7 mouse cellular contexts compared by ENCODE assay signal in genomic region chr5:145116316-145116715, GRCm38 (mm10). TPM values are rescaled to one million over a fixed set of nuclear protein-coding genes. Genes with fewer than 3 reads are reported as not detected.
DNase-seq lines count a peak whose midpoint lies in the region; ATAC-seq lines count a peak whose summit lies in the region.

No protein-coding gene starts in this region.

- WGBS in kidney, embryonic 14.5 days, result 28% methylated on average over 4 of the region's 4 CpGs

- no peaks in the 10 kb centered on the region for H3K27me3 ChIP-seq in kidney, embryonic 14.5 days (ENCODE audit: control insufficient read depth, insufficient read depth, low read length)

- no peak overlapping the region; the same call in 1 of the 2 replicates for H3K4me2 ChIP-seq in kidney, embryonic 14.5 days (replicated peaks; ENCODE audit: low read depth, low read length)

- peak overlapping the region; percentile 82 for H3K27ac ChIP-seq in kidney, embryonic 14.5 days (ENCODE audit: low read depth, low read length)

- H3K9ac ChIP-seq in kidney, embryonic 14.5 days (ENCODE audit: low read depth, low read length), result 0 out of 2 replicates have a peak overlapping the region, but pooled peaks have one; percentile 18

- no peak overlapping the region for H3K4me3 ChIP-seq in kidney, embryonic 14.5 days (ENCODE audit: low read length)

- H3K36me3 ChIP-seq in kidney, embryonic 14.5 days (ENCODE audit: control insufficient read depth, insufficient read depth, low read length), result no peaks in the 10 kb centered on the region; the same call in 1 of the 2 replicates

- peak; percentile 63 for DNase-seq in T-cell, adult 2 months (ENCODE audit: low spot score)
- peak; percentile 73 for DNase-seq in lung, postnatal 14 days
- peak; percentile 74 for DNase-seq in thymus, postnatal 0 days (ENCODE audit: low spot score)
- DNase-seq in MN1 (ENCODE audit: low spot score), result no peak

- H3K9me3 ChIP-seq in kidney, embryonic 14.5 days (ENCODE audit: control insufficient read depth, low read length), result no peaks in the 10 kb centered on the region

- peaks cover 24% of the 10 kb centered on the region for H3K4me1 ChIP-seq in kidney, embryonic 14.5 days (ENCODE audit: control insufficient read depth, insufficient read depth, low read length)

- peak; percentile 85 for ATAC-seq in CD4-positive, CD25-positive, alpha-beta regulatory T cell, adult 4 months
- peak; percentile 57 for ATAC-seq in granulocyte monocyte progenitor cell, adult 5-6 weeks (replicated peaks; ENCODE audit: poor library complexity, severe bottlenecking)
- ATAC-seq in kidney, embryonic 14.5 days (ENCODE audit: low FRiP score, low TSS enrichment), result peak; percentile 7; the same call in 1 of the 2 replicates

RNA-seq across cellular contexts. Expression of gene Arpc1b, which starts 2.3 kb away (rescaled TPM):
- 1,000 to 10,000 TPM in 1 of 2 experiments, 100 to 1,000 TPM in 1; 777 to 1,415 TPM for polyA plus RNA-seq in CD4-positive, CD25-positive, alpha-beta regulatory T cell, adult 4 months (2017; shearing (Covaris generic))
- 404 and 492 TPM in 2 replicates for total RNA-seq in granulocyte monocyte progenitor cell, adult 5-6 weeks (2014; fragmentation: Nextera tagmentation)
- total RNA-seq in granulocyte monocyte progenitor cell, adult 5-6 weeks (2017), result 197 and 242 TPM in 2 replicates
- 115 and 163 TPM in 2 replicates for polyA plus RNA-seq in kidney, embryonic 14.5 days (2014; fragmentation: Nextera tagmentation; extraction: Ambion mirVana)
- polyA plus RNA-seq in thymus, postnatal 0 days (2015; fragmentation: Nextera tagmentation; extraction: Ambion mirVana), result 563 and 603 TPM in 2 replicates

RNA-seq across cellular contexts. Expression of gene Pdap1, which starts 23.7 kb away (rescaled TPM):
- 10 to 100 TPM; 31.1 to 50.9 TPM for polyA plus RNA-seq in CD4-positive, CD25-positive, alpha-beta regulatory T cell, adult 4 months (2017; shearing (Covaris generic))
- 59.3 and 90.3 TPM in 2 replicates for total RNA-seq in granulocyte monocyte progenitor cell, adult 5-6 weeks (2014; fragmentation: Nextera tagmentation)
- 92.6 and 159 TPM in 2 replicates for total RNA-seq in granulocyte monocyte progenitor cell, adult 5-6 weeks (2017)
- 113 and 152 TPM in 2 replicates for polyA plus RNA-seq in kidney, embryonic 14.5 days (2014; fragmentation: Nextera tagmentation; extraction: Ambion mirVana)
- polyA plus RNA-seq in thymus, postnatal 0 days (2015; fragmentation: Nextera tagmentation; extraction: Ambion mirVana), result 66.2 and 73.5 TPM in 2 replicates

RNA-seq across cellular contexts. Expression of gene Bud31, which starts 23.8 kb away (rescaled TPM):
- polyA plus RNA-seq in CD4-positive, CD25-positive, alpha-beta regulatory T cell, adult 4 months (2017; shearing (Covaris generic)), result 100 to 1,000 TPM; 105 to 106 TPM
- total RNA-seq in granulocyte monocyte progenitor cell, adult 5-6 weeks (2014; fragmentation: Nextera tagmentation), result 108 and 163 TPM in 2 replicates
- total RNA-seq in granulocyte monocyte progenitor cell, adult 5-6 weeks (2017), result 194 and 205 TPM in 2 replicates
- polyA plus RNA-seq in kidney, embryonic 14.5 days (2014; fragmentation: Nextera tagmentation; extraction: Ambion mirVana), result 205 and 251 TPM in 2 replicates
- 275 and 289 TPM in 2 replicates for polyA plus RNA-seq in thymus, postnatal 0 days (2015; fragmentation: Nextera tagmentation; extraction: Ambion mirVana)

RNA-seq across cellular contexts. Expression of gene Kpna7, which starts 32.5 kb away (rescaled TPM):
- polyA plus RNA-seq in CD4-positive, CD25-positive, alpha-beta regulatory T cell, adult 4 months (2017; shearing (Covaris generic)), result not detected
- not detected in 2 replicates for total RNA-seq in granulocyte monocyte progenitor cell, adult 5-6 weeks (2014; fragmentation: Nextera tagmentation)
- not detected in 2 replicates for total RNA-seq in granulocyte monocyte progenitor cell, adult 5-6 weeks (2017)
- not detected in 2 replicates for polyA plus RNA-seq in kidney, embryonic 14.5 days (2014; fragmentation: Nextera tagmentation; extraction: Ambion mirVana)
- polyA plus RNA-seq in thymus, postnatal 0 days (2015; fragmentation: Nextera tagmentation; extraction: Ambion mirVana), result 0.05 and 0.20 TPM in 2 replicates

RNA-seq across cellular contexts. Expression of gene Arpc1a, which starts 32.7 kb away (rescaled TPM):
- polyA plus RNA-seq in CD4-positive, CD25-positive, alpha-beta regulatory T cell, adult 4 months (2017; shearing (Covaris generic)), result 100 to 1,000 TPM in 1 of 2 experiments, 10 to 100 TPM in 1; 95.9 to 105 TPM
- total RNA-seq in granulocyte monocyte progenitor cell, adult 5-6 weeks (2014; fragmentation: Nextera tagmentation), result 76.8 and 81.1 TPM in 2 replicates
- total RNA-seq in granulocyte monocyte progenitor cell, adult 5-6 weeks (2017), result 42.0 and 48.1 TPM in 2 replicates
- 138 and 149 TPM in 2 replicates for polyA plus RNA-seq in kidney, embryonic 14.5 days (2014; fragmentation: Nextera tagmentation; extraction: Ambion mirVana)
- 148 and 153 TPM in 2 replicates for polyA plus RNA-seq in thymus, postnatal 0 days (2015; fragmentation: Nextera tagmentation; extraction: Ambion mirVana)

Comparison
In these comparisons a context has a peak if more than half of its experiments do, and no peak if none do; other contexts are left out.
1. ATAC-seq: peak in every context shown above with its lines; median percentile 85 in CD4-positive, CD25-positive, alpha-beta regulatory T cell, adult 4 months; 57 in granulocyte monocyte progenitor cell, adult 5-6 weeks; 7 in kidney, embryonic 14.5 days.